Mouse (Mus musculus): ENCODE measurements around the gene Col4a3. TPM values are rescaled to one million over a fixed set of nuclear protein-coding genes. Genes with fewer than 3 reads are reported as not detected.
A peak's percentile ranks its signal among the peaks of the same experiment; 100 is the strongest.

The Col4a3 gene
- polyA plus RNA-seq (2015; fragmentation: Nextera tagmentation; extraction: Ambion mirVana), result 0.12 and 0.14 TPM in 2 replicates

GRCm38 (mm10) chr1:82586713-82587399, at the start of gene Col4a3, which contains the start of gene Col4a4:
Gene Col4a3, plus strand, starts transcription at chr1:82586921.
Gene Col4a4, minus strand, starts transcription at chr1:82586849.
- WGBS, result 4% methylated on average over 34 of the region's 34 CpGs
- Histone ChIP-seq H3K36me3 (ENCODE audit: poor library complexity, severe bottlenecking) (no peaks in the 10 kb centered on the region), H3K9ac (peak within 1 kb of the TSS; percentile 56), H3K4me1 (peaks cover 9% of the 10 kb centered on the region), H3K27me3 (peaks cover 22% of the 10 kb centered on the region), H3K9me3 (replicated peaks) (no peaks in the 10 kb centered on the region), H3K27ac (no peak within 1 kb of the TSS), H3K4me2 (peak within 1 kb of the TSS; percentile 69), H3K4me3 (peak within 1 kb of the TSS; percentile 32)
- ATAC-seq, result peak; percentile 58; the same call in 1 of the 2 replicates

DNA sequence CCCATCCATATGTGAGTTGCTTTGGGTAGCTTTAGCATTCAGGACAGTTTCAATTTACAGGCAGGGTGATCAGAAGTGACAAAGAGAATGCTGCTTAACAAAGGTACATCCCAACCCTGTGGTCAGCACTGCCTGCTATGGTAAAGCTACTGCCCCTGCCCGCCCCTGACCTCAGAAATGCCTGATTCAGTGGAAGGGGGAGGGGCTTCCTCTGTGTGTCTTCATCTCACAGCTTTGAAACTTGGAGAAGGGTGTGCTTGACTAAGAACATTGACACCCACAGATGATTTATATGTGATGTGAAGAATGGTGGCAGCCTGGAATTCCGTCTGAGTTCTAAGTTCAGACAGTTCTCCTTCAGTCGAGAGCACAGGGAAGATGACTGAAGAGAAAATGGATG, 48.9 kb upstream of the Col4a3 start:
- WGBS, result 74% methylated on average over 3 of the region's 3 CpGs
- H3K4me2 ChIP-seq, result no peak overlapping the region

GRCm38 (mm10) chr1:82540056-82540455, 46.7 kb upstream of the Col4a3 start:
- peaks cover 34% of the 10 kb centered on the region for H3K4me1 ChIP-seq
- ATAC-seq, result no peak

More for the DNA sequence above, 48.9 kb upstream of the Col4a3 start:
- Histone ChIP-seq H3K9me3 (replicated peaks) (no peaks in the 10 kb centered on the region), H3K27ac (no peak overlapping the region), H3K4me3 (no peak overlapping the region), H3K4me1 (peaks cover 14% of the 10 kb centered on the region; the same call in 1 of the 2 replicates), H3K27me3 (no peaks in the 10 kb centered on the region), H3K9ac (no peak overlapping the region), H3K36me3 (ENCODE audit: poor library complexity, severe bottlenecking) (no peaks in the 10 kb centered on the region)
- no peak for ATAC-seq

GRCm38 (mm10) chr1:82543934-82544333, 42.8 kb upstream of the Col4a3 start:
- H3K27ac ChIP-seq, result no peak overlapping the region
- H3K27me3 ChIP-seq, result no peaks in the 10 kb centered on the region
- ATAC-seq, result peak; percentile 54; the same call in 1 of the 2 replicates

More at GRCm38 (mm10) chr1:82540056-82540455, 46.7 kb upstream of the Col4a3 start:
- Histone ChIP-seq H3K4me2 (no peak overlapping the region), H3K27ac (no peak overlapping the region), H3K4me3 (no peak overlapping the region), H3K9ac (no peak overlapping the region), H3K9me3 (replicated peaks) (no peaks in the 10 kb centered on the region), H3K36me3 (ENCODE audit: poor library complexity, severe bottlenecking) (no peaks in the 10 kb centered on the region), H3K27me3 (no peaks in the 10 kb centered on the region)
- WGBS, result 86% methylated on average over 5 of the region's 5 CpGs

GRCm38 (mm10) chr1:82544419-82545185, 42.1 kb upstream of the Col4a3 start:
- H3K27ac ChIP-seq, result peak overlapping the region; percentile 68
- H3K36me3 ChIP-seq (ENCODE audit: poor library complexity, severe bottlenecking), result no peaks in the 10 kb centered on the region
- 31% methylated on average over 6 of the region's 6 CpGs for WGBS
- no peaks in the 10 kb centered on the region for H3K27me3 ChIP-seq
- no peaks in the 10 kb centered on the region for H3K9me3 ChIP-seq (replicated peaks)
- peaks cover 28% of the 10 kb centered on the region for H3K4me1 ChIP-seq
- peak; percentile 81 for ATAC-seq
- no peak overlapping the region for H3K9ac ChIP-seq
- H3K4me2 ChIP-seq, result no peak overlapping the region
- H3K4me3 ChIP-seq, result no peak overlapping the region

More at GRCm38 (mm10) chr1:82543934-82544333, 42.8 kb upstream of the Col4a3 start:
- no peaks in the 10 kb centered on the region for H3K9me3 ChIP-seq (replicated peaks)
- no peak overlapping the region for H3K9ac ChIP-seq
- peaks cover 28% of the 10 kb centered on the region for H3K4me1 ChIP-seq
- 46% methylated on average over 2 of the region's 2 CpGs for WGBS
- H3K4me2 ChIP-seq, result no peak overlapping the region
- no peak overlapping the region for H3K4me3 ChIP-seq
- no peaks in the 10 kb centered on the region for H3K36me3 ChIP-seq (ENCODE audit: poor library complexity, severe bottlenecking)

- WGBS, result 42% methylated on average over 8 of the region's 8 CpGs
- peak; percentile 31; the same call in 1 of the 2 replicates for ATAC-seq
- Histone ChIP-seq H3K27me3 (no peaks in the 10 kb centered on the region), H3K27ac (no peak overlapping the region), H3K9ac (no peak overlapping the region), H3K4me1 (peaks cover 28% of the 10 kb centered on the region), H3K4me3 (no peak overlapping the region), H3K4me2 (no peak overlapping the region), H3K36me3 (ENCODE audit: poor library complexity, severe bottlenecking) (no peaks in the 10 kb centered on the region), H3K9me3 (replicated peaks) (no peaks in the 10 kb centered on the region)
These were observed 41.3 kb upstream of the Col4a3 start for GRCm38 (mm10) chr1:82545199-82545960.

GRCm38 (mm10) chr1:82554443-82554850, 32.3 kb upstream of the Col4a3 start:
- Histone ChIP-seq H3K27me3 (no peaks in the 10 kb centered on the region), H3K4me3 (no peak overlapping the region), H3K4me1 (no peaks in the 10 kb centered on the region), H3K4me2 (no peak overlapping the region), H3K9ac (no peak overlapping the region), H3K9me3 (replicated peaks) (no peaks in the 10 kb centered on the region), H3K27ac (no peak overlapping the region), H3K36me3 (ENCODE audit: poor library complexity, severe bottlenecking) (no peaks in the 10 kb centered on the region)
- 48% methylated on average over 6 of the region's 6 CpGs for WGBS
- peak; percentile 94 for ATAC-seq

DNA sequence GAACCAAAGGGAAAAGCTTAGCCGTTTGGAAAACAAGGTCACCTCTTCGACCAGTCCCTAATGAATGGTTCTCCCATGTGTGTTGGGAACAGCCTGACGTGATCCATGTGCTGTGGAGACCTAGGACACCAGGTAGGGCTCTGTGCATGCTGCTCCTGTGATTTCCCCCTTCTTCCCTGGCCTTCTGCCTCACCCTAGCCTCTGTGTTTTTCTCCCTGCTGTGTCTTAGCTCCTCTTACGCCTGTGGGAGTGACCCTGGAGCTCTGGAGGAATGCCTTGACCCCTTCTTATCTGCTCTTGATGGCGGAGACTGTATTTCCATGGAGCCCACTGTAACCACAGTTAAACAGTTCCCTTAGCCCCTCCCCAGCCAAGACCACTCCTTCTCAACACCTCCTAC, 31.8 kb upstream of the Col4a3 start:
- no peaks in the 10 kb centered on the region for H3K4me1 ChIP-seq
- no peak overlapping the region for H3K4me2 ChIP-seq
- no peaks in the 10 kb centered on the region for H3K27me3 ChIP-seq
- H3K36me3 ChIP-seq (ENCODE audit: poor library complexity, severe bottlenecking), result no peaks in the 10 kb centered on the region
- H3K9ac ChIP-seq, result no peak overlapping the region
- no peaks in the 10 kb centered on the region for H3K9me3 ChIP-seq (replicated peaks)
- 77% methylated on average over 5 of the region's 5 CpGs for WGBS
- no peak overlapping the region for H3K4me3 ChIP-seq
- no peak overlapping the region for H3K27ac ChIP-seq
- peak; percentile 46; the same call in 1 of the 2 replicates for ATAC-seq

DNA sequence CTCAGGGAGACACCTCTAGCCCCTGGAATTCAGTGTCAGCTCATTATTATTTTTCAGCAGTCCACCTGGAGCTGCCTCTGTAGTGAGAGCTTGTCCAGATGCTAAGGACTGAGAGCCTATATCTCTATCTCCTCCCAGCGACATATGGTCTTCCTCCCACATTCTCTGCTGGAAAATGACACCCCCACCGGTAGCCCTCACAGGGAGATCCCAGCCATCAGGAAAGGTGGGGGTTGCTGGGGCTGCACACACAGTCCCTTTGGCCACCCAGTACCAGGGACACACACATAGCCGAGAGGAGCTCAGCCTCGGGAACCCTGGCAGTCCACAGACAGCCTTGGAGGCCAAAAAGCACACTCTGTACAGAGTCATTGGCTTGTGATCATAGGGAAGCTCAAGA, 26.5 kb upstream of the Col4a3 start:
- H3K27ac ChIP-seq, result no peak overlapping the region
- H3K9me3 ChIP-seq (replicated peaks), result no peaks in the 10 kb centered on the region
- no peak for ATAC-seq
- H3K4me3 ChIP-seq, result no peak overlapping the region
- no peak overlapping the region for H3K4me2 ChIP-seq
- H3K36me3 ChIP-seq (ENCODE audit: poor library complexity, severe bottlenecking), result no peaks in the 10 kb centered on the region
- no peak overlapping the region for H3K9ac ChIP-seq
- no peaks in the 10 kb centered on the region for H3K4me1 ChIP-seq
- 90% methylated on average over 4 of the region's 4 CpGs for WGBS
- no peaks in the 10 kb centered on the region for H3K27me3 ChIP-seq

DNA sequence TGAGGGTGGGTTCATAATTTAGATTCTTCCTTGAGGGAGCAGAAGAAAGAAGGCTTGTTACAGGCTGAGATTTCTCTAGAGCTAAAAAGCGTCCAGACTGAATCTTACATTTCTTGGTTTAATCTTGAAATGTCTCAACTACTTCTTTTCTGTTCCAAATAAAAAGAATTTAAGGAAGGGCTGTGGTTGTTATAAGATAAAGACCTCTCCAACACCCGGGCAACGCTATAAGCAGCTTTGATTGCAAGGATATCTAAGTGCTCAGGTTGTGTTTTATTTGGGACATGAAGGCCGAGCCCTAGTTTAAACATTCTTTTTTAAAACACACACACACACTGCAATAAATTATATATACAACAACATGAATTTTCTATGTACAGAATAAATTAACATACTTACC, 17.3 kb upstream of the Col4a3 start:
- H3K9me3 ChIP-seq (replicated peaks), result no peaks in the 10 kb centered on the region
- no peaks in the 10 kb centered on the region for H3K4me1 ChIP-seq
- H3K27me3 ChIP-seq, result no peaks in the 10 kb centered on the region
- no peaks in the 10 kb centered on the region for H3K36me3 ChIP-seq (ENCODE audit: poor library complexity, severe bottlenecking)
- no peak overlapping the region for H3K27ac ChIP-seq
- no peak overlapping the region for H3K9ac ChIP-seq
- H3K4me3 ChIP-seq, result no peak overlapping the region
- H3K4me2 ChIP-seq, result no peak overlapping the region
- ATAC-seq, result no peak
- 93% methylated on average over 4 of the region's 4 CpGs for WGBS

- Histone ChIP-seq H3K4me2 (no peak overlapping the region), H3K9ac (no peak overlapping the region), H3K4me3 (no peak overlapping the region), H3K9me3 (replicated peaks) (no peaks in the 10 kb centered on the region), H3K27me3 (no peaks in the 10 kb centered on the region), H3K4me1 (no peaks in the 10 kb centered on the region), H3K36me3 (ENCODE audit: poor library complexity, severe bottlenecking) (no peaks in the 10 kb centered on the region), H3K27ac (no peak overlapping the region)
- ATAC-seq, result no peak
- 76% methylated on average over 1 of the region's 1 CpGs for WGBS
These were observed 15.0 kb upstream of the Col4a3 start for GRCm38 (mm10) chr1:82571758-82572157.

GRCm38 (mm10) chr1:82575681-82576080, 11.0 kb upstream of the Col4a3 start:
- no peaks in the 10 kb centered on the region for H3K9me3 ChIP-seq (replicated peaks)
- no peaks in the 10 kb centered on the region for H3K27me3 ChIP-seq
- no peak overlapping the region for H3K27ac ChIP-seq
- no peak overlapping the region for H3K4me3 ChIP-seq
- WGBS, result 85% methylated on average over 3 of the region's 3 CpGs
- no peaks in the 10 kb centered on the region for H3K36me3 ChIP-seq (ENCODE audit: poor library complexity, severe bottlenecking)
- H3K4me2 ChIP-seq, result no peak overlapping the region
- no peaks in the 10 kb centered on the region for H3K4me1 ChIP-seq
- H3K9ac ChIP-seq, result no peak overlapping the region
- ATAC-seq, result no peak

All from forebrain, embryonic 13.5 days (tissue).